Mouse (Mus musculus) urinary bladder, postnatal 14 days (tissue): ENCODE data around the gene Exo1.

Experiments
- DNase-seq: peaks from one replicate; pipeline ENCODE4 v3.0.0; 2021; ENCODE audit warnings: low spot score

Gene Exo1

GRCm38 (mm10) chr1:175950851-175951250 is 70.5 kb downstream of the Exo1 start:
- no peak for DNase-seq

GRCm38 (mm10) chr1:175961786-175962185 is 81.4 kb downstream of the Exo1 start:
- no peak for DNase-seq
